Mouse (Mus musculus): Measurements from ENCODE around the gene Ttc28.

Ttc28 gene

GRCm38 (mm10) chr5:111207924-111208659, 328.5 kb downstream of the Ttc28 start:
- peak; percentile 64 for DNase-seq (ENCODE audit: extremely low spot score)

GRCm38 (mm10) chr5:111208660-111208969, 329.0 kb downstream of the Ttc28 start:
- DNase-seq (ENCODE audit: extremely low spot score): no peak

- no peak for DNase-seq (ENCODE audit: extremely low spot score)
Measured at GRCm38 (mm10) chr5:111213935-111214450, 334.4 kb downstream of the Ttc28 start.

GRCm38 (mm10) chr5:111214890-111215289, 335.3 kb downstream of the Ttc28 start:
- no peak for DNase-seq (ENCODE audit: extremely low spot score)

- DNase-seq (ENCODE audit: extremely low spot score): no peak
Measured at GRCm38 (mm10) chr5:111215722-111216121, 336.1 kb downstream of the Ttc28 start.

GRCm38 (mm10) chr5:111216166-111216565, 336.6 kb downstream of the Ttc28 start:
- DNase-seq (ENCODE audit: extremely low spot score): no peak

GRCm38 (mm10) chr5:111217447-111218110, 338.0 kb downstream of the Ttc28 start:
- no peak for DNase-seq (ENCODE audit: extremely low spot score)

- DNase-seq (ENCODE audit: extremely low spot score): no peak
Measured at GRCm38 (mm10) chr5:111218111-111218891, 338.7 kb downstream of the Ttc28 start.

- DNase-seq (ENCODE audit: extremely low spot score): no peak
Measured at GRCm38 (mm10) chr5:111218998-111219397, 339.4 kb downstream of the Ttc28 start.

- DNase-seq (ENCODE audit: extremely low spot score): peak; percentile 62
Measured at GRCm38 (mm10) chr5:111220679-111221380, 341.2 kb downstream of the Ttc28 start.

GRCm38 (mm10) chr5:111222820-111223219, 343.2 kb downstream of the Ttc28 start:
- no peak for DNase-seq (ENCODE audit: extremely low spot score)

GRCm38 (mm10) chr5:111225306-111225705, 345.7 kb downstream of the Ttc28 start:
- no peak for DNase-seq (ENCODE audit: extremely low spot score)

- DNase-seq (ENCODE audit: extremely low spot score): no peak
Measured at GRCm38 (mm10) chr5:111226486-111226885, 346.9 kb downstream of the Ttc28 start.

- DNase-seq (ENCODE audit: extremely low spot score): no peak
Measured at GRCm38 (mm10) chr5:111227850-111228249, 348.2 kb downstream of the Ttc28 start.

GRCm38 (mm10) chr5:111228302-111229040, 348.9 kb downstream of the Ttc28 start:
- DNase-seq (ENCODE audit: extremely low spot score): no peak

- DNase-seq (ENCODE audit: extremely low spot score): no peak
Measured at GRCm38 (mm10) chr5:111229041-111229394, 349.4 kb downstream of the Ttc28 start.

GRCm38 (mm10) chr5:111229671-111230070, 350.1 kb downstream of the Ttc28 start:
- DNase-seq (ENCODE audit: extremely low spot score): no peak

GRCm38 (mm10) chr5:111231044-111231443, 351.4 kb downstream of the Ttc28 start:
- DNase-seq (ENCODE audit: extremely low spot score): no peak

GRCm38 (mm10) chr5:111231769-111232168, 352.2 kb downstream of the Ttc28 start:
- DNase-seq (ENCODE audit: extremely low spot score): no peak

- DNase-seq (ENCODE audit: extremely low spot score): no peak
Measured at GRCm38 (mm10) chr5:111233022-111233709, 353.6 kb downstream of the Ttc28 start.

- DNase-seq (ENCODE audit: extremely low spot score): no peak
Measured at GRCm38 (mm10) chr5:111235131-111235530, 355.5 kb downstream of the Ttc28 start.

All from embryo, embryonic 9.5 days (tissue).